Mouse (Mus musculus): Measurements from ENCODE around the gene Atp1a3.

- TF ChIP-seq CTCF (IDR thresholded peaks at IDR 0.05; ENCODE audit: extremely low read depth, insufficient read depth, insufficient read length, insufficient replicate concordance) (no peak), POLR2A (IDR thresholded peaks at IDR 0.05; ENCODE audit: low read depth, low read length) (no peak)
Observed at GRCm38 (mm10) chr7:24944257-24944950, 61.4 kb downstream of the Atp1a3 start, which contains the start of gene Gm4881.
